Mouse (Mus musculus): ENCODE measurements around the gene Nlrp6.
"Not testable (repeated sequence)": the region's sequence is repeated elsewhere in the genome, so short reads cannot be mapped to it uniquely, and the experiment has no call there.

The Nlrp6 gene

DNA sequence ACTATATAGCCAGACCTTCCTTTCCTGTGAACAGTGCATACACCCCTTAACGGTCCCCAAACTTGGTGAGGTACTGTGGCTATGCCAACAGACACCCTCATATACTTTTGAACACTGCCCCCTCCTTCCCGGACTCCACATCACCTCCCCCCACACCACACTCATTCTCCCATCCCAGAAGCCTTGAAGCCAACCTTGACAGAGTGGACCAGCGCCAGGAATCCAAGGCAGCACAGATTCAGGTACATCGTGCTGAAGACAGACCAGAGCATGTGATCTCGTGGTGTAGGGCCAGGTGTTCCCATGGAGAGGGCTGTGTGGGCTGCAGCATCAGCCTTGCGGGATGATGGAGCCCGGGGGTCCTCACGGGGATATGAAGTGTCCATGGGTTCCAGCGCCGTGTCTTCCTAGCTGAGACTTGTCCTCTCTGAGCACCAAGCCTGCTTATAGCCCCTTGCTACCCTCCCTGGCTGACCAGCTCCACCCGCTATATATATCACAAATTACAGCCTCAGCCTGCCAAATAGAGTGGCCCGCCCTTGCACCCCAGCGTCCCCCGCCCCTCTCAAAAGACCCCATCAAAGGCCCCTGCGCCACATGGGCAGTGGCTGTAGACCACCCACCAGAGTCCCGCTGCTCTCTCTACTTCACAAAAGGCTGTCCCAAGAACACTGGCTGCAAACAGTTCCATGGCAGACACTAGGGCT is 29.3 kb downstream of the Nlrp6 start, which contains the start of gene Ifitm5:
Gene Ifitm5, minus strand, starts transcription at position 468 of the 707 bp plus-strand sequence.
- no peak for DNase-seq (ENCODE audit: low spot score)

DNA sequence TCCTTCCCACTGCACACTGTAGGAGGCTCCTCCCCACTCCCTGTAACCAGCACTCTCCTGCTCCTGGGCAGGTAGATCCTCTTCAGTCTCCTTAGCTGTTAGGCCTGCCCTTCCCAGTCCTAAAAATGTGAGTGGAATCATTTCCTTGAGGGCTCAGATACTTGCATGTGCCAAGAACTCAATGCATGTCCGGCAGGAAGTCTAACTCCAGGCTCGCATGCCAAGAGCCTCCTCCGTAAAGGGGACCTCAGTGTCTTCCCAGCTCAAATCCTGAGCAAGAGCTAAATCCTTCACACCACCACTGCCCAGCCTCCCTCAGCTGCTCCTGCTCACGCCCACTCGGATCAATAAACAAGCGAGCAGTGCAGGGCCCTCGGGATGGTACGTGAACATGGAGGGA is 30.3 kb downstream of the Nlrp6 start:
- DNase-seq (ENCODE audit: low spot score), result no peak

DNA sequence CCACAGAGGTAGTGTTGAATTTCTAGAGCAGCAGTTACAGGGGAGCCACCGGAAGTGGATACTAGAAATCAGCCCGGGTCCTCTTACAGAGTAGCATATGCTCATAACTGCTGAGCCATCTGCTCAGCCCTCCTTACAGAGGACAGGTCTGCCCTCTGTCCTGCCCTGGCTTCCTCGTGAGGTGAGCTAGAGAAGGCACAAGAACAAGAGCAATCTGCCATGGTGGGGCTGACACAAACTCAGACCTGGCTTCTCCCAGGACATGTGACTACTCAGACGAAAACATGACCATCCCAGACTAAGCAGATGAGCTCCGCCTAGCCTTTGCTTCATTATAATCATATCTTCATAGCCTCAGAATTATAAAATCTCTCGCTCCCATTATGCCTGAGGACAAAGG is 31.1 kb downstream of the Nlrp6 start:
- DNase-seq (ENCODE audit: low spot score), result no peak

DNA sequence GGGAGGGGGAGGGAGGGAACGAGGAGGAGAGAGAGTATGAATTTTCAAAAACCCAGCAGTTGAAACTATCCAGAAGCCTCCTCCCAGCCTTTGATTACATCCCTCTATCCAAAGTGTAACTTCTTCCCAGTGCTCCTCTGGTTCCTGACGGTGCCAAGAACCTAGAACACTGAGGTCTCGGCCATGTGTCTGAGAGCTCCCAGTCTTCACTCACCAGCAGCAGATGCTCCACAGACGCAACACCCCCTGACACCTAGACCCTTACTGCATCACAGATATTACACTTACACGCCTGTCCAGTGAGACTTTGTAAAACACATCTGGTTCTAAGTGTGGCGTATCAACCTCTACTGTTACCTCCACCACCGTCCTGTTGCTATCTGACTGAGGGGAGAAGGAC is 31.7 kb downstream of the Nlrp6 start:
- no peak for DNase-seq (ENCODE audit: low spot score)

DNA sequence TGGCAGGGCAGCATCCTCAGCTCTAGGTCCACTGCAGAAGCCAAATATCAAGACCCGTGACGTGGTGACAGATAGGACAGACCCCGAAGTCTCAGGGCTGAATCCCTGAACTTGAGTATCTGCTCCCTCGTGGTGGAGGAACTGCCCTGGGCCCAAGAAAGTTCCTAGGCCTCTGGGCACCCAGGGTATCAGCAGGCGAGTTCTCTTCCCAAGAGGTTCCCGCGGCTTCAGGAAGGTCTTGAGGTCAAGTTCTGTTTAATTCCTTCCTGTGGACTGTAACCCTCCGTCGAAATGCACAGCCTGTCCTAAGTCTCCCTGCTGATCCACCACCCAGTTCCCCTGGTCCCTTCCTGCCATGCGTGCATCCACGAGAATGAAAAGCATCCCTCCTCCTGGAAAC is 32.4 kb downstream of the Nlrp6 start:
- no peak for DNase-seq (ENCODE audit: low spot score)

DNA sequence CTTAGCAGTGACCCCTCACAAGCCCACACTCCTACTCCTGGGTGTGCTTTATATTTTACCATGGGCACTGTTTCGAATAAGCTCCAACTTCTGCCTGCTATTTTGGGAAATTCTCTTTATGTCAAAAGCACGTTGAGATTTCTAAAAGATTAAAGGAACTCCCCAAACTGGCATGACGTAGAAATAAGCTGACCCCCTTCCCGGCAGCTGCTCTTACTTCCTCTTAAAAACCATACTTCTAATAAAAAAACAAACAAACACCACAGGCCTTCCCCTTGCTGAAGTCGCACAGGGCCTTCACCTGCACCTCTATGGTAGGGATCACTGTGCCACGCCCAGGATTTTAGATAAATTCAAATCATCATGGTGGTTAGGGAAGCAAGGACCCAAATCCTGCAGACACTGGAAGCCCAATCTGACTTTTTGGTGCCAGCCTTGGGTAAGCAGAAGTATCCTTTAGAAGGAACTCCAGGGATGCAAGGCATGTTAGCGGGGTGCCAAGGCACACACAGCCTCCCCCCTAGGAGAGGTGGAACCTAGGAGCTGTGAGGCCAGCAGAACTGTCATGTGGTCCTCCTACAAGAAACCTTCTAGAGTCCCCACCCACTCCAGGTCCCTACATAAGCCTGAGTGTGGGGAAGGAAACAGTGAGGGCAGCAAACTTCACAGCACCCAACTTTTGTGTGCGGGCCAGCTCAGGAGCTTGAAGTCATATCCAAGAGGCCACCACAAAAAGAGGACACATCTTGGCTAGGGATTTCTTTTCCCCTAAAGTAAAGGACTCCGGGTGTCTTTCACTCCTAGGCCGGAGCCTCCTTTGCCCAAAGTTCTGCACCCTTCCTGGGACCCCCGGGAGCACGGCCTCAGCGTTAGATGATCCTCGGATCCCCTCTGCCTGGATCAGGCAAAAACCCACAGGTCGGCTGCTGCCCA is 33.4 kb downstream of the Nlrp6 start:
- no peak for DNase-seq (ENCODE audit: low spot score)

DNA sequence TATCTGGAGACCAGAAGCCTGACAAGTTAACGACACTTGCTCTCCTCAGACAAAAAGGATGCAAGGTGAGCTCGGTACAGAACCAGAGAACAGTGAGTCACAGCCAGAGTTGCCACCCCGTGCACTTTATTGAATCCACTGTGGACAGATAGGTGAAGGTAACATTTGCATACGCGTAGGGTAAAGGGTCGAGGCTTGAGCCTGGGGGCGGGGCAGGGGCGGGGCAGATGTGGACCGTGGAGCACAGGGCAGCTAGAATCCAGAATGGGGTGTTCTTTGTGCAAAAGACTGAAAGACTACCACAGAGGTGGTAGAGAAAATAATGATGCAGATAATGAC is 34.0 kb downstream of the Nlrp6 start:
- no peak for DNase-seq (ENCODE audit: low spot score)

DNA sequence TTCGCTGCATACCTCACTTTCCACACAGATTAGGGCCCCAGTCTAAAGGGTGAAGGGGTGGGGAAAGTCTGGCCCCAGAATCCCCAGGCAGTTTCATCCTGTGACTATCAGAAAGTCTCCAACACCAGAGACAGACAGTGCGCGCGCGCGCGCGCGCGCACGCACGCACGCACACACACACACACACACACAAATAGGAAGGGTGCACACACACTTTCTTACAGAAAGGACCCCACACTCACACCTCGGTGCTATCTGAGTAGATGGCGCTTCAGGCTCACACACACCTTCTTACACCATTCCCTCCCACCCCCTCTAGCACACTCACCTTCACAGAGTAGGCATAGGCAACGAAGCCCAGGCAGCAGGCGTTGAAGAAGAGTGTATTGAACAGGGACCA is 34.6 kb downstream of the Nlrp6 start:
- no peak for DNase-seq (ENCODE audit: low spot score)

DNA sequence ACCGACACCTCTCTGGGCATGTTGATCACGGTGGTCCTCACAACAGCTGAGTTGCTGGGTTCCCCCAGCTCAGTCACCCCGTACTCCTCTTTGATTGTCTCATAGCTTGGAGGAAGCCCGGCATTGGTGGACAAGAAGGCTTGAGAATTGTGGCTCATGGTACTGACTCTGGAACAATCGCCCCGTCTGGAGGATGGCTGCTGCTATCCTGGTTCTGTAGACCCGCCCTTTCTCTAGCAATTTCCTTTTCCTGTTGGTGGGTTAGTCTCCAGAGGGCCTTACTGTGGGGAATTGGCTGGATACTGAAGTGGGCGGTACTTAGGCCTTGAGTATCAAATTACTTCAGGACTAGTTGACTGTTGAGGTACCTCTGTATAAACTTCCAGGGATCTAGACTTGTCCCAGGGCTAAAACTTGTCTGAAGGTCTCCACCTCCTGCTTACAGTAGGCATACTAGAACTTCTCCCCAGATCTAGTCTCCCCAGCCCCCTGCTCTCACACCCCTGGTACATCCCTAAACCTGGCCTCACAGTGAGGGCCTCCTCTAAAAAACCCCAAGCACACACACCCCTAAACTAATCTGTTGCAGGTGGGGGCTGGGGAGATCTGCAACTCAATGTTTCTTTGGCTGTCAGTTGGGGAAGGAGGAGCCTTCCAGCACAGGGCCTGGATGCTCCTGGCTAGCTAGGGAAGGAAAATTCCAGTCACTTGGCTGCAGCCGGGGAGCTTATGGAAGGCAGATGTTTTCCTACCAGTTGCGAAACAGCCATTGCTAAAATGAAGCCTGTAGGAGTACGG is 35.3 kb downstream of the Nlrp6 start, which contains the start of the genes Gm45717 and Ifitm2:
Gene Gm45717, minus strand, starts transcription at position 180 of the 798 bp plus-strand sequence.
Gene Ifitm2, minus strand, starts transcription at position 230 of the 798 bp plus-strand sequence.
- no peak for DNase-seq (ENCODE audit: low spot score)

DNA sequence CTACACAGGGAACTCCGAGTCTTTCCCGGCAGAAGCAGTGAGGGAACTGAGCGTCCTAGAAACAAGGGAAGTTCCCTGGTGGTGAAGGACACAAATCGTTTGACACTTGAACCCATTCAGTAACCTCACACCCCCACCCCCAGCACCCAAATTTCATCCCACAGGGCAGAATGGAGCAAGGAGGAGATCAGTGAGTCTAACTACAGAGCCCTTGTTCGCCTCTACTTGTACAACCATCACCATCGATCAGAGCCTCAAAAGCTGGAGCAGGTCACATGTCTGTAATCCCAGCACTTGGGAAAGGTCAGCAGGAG is 35.8 kb downstream of the Nlrp6 start:
- DNase-seq (ENCODE audit: low spot score), result no peak

DNA sequence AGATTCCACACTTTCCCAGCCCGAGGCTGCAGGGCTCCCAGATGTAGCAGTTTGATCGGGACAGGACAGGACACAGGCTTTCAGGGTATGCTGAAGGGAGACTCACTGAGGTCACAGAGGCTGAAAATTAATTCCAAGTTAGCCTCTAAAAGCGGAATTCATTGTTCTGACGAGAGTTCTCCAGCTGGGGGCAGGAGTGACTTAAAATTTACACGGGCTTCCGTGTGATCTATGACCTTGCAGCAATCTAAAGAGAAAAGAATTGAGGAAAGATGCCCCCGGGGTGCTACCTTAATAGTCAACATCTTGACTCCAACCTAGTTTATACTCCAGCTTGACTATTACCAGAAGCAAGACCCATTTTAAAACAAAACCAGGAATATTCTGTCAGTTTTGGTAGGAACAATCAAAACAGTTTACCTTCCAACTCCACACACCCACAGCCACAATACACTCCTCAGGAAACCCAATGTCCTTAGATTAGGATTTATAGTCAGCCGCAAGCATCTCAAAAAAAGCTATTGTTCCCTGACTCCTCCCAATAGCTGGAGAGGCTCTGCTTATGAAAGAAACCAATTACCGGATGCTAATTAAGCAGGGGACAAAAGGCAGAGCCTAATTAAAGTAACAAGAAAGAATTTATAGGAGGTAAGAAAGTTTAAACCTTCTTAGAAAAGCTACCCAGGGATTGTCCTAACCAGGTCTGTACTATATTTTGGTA is 38.6 kb downstream of the Nlrp6 start:
- no peak for DNase-seq (ENCODE audit: low spot score)

DNA sequence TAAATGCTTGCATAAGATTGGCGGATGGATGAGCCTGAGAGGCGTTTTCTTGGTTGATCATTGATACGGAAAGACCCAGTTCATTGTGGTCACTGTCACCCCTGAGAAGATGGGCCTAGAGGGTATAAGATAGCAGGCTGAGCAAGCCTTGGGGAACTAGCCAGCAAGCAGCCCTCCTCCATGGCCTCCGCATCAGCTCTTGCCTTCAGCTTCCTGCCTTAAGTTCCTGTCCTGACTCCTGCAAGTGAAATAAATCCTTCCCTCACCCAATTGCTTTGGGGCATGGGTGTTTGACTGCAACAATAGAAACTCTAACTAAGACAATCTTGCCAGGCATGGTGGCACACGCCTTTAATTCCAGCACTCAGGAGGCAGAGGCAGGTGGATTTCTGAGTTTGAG is 39.3 kb downstream of the Nlrp6 start:
- no peak for DNase-seq (ENCODE audit: low spot score)

DNA sequence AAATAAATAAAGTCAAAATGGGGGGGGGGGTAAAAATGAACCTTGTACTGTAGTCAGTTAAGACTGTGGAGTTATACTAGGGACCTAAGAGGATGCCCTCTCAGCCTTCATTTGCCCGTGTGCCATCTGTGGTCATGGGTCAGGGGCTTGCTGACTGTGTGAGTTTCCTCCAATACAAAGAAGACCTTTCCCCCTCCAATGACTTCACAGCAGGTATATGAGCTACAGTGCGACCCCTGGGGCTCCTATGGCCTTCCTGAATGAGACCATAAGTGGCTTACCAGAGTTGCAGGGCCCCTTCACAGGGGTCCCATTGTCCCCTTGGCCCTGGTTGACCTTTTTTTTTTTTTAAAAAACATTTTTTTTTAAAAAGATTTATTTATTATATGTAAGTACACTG is 40.7 kb downstream of the Nlrp6 start:
- no peak for DNase-seq (ENCODE audit: low spot score)

DNA sequence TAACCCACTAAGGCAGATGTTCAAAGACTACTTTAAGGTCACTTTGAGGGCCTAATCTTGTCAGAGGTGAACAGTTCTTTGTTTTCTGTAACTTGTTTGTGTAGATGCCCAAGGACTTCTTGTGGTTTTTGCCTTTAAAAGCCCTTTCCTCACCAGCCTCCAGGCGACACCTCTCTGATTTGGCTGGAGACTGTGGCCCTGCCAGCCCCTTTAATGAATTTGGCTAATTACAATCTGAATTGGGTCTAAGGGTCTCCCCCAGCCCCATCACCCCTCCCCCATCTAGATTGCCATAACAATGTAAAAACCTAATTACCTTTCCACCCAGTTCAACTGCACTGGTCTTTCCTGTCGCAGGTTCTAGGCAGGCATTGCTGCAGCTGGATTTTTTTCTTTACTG is 42.0 kb downstream of the Nlrp6 start:
- DNase-seq (ENCODE audit: low spot score), result no peak

DNA sequence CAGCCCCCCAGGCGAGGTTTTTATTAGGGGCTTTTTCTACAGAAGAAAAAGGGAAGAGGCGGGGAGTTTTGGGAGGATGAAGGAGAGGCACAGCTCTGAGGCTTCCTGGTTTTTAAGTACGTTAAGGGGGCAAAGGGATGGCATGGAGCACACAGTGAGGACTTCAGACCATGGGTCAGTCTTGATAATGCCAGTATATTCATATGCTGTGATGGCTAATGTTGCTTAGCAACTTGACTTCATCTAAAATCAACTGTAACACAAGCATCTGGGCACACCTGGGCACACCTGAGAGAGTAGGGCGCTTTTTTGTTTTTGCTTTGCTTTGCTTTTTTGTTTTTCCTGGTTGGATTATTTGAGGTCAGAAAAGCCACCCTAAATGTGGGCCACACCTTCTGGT is 46.2 kb downstream of the Nlrp6 start, which contains the start of gene Ifitm1:
Gene Ifitm1, plus strand, starts transcription at position 301 of the 400 bp plus-strand sequence.
- DNase-seq (ENCODE audit: low spot score), result no peak

DNA sequence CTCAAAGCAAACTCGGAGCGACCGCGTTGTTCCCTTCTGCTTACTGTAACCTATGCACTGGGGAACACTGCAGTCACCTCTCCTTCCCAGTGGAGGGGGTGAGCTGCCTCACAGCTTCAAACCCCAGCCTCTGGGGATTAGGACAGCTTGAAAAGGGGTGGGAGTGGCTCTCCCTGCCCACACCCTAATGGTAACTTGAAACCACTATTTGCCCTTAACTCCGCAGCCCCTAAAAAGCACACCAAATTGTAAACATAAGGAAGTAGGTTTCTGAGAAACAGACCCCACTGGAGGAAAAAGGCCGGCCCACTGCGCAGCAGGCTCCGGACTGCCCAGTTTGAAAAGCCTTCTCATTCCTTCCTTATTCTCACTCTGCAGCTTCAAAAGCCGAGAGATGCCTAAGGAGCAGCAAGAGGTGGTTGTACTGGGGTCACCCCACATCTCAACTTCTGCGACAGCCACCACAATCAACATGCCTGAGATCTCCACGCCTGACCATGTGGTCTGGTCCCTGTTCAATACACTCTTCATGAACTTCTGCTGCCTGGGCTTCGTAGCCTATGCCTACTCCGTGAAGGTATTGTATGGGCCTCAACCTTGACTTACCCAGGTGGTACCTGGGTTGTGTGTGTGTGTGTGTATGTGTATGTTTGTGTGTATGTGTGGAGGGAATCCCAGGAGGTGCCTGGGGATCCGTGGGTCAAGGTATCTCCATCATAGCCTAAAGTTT is 47.3 kb downstream of the Nlrp6 start:
- no peak for DNase-seq (ENCODE audit: low spot score)

DNA sequence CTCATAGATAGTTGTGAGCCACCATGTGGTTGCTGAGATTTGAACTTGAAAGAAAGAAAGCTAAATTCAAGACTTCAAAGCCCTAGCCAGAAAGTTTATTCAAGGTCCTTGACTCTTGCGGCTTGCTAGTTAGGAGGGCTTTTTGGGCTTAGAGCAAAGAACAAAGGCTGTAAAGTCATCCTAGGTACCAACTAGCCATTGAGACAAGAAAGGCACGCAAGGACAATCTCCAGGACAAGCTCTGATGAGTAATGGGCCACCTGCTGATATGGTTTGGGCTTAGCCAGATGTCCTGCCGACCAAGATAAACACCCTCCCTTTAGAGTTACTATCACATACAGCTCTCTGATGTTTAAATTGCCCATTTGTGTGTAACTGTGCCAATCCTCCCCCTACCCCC is 48.0 kb downstream of the Nlrp6 start:
- DNase-seq (ENCODE audit: low spot score), result not testable (repeated sequence)

DNA sequence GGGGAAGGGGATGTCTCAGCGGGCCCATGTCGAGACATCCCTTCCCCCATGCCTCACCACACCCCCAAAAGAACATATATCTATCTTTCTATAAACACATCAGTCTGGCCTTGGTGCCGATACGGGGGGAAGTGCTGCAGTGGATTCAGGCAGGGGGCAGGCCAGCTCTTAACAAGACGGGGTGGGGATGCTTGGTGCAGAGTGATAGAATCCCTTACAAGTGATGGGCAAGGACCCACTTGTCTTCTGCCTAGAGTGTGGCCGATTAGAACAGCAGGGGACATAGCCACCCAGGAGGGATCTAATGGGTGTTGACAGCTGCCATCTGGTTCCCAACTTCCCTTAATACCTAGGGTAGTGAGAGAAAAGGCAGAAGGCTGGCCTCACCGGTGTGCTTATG is 50.2 kb downstream of the Nlrp6 start:
- DNase-seq (ENCODE audit: low spot score), result no peak

DNA sequence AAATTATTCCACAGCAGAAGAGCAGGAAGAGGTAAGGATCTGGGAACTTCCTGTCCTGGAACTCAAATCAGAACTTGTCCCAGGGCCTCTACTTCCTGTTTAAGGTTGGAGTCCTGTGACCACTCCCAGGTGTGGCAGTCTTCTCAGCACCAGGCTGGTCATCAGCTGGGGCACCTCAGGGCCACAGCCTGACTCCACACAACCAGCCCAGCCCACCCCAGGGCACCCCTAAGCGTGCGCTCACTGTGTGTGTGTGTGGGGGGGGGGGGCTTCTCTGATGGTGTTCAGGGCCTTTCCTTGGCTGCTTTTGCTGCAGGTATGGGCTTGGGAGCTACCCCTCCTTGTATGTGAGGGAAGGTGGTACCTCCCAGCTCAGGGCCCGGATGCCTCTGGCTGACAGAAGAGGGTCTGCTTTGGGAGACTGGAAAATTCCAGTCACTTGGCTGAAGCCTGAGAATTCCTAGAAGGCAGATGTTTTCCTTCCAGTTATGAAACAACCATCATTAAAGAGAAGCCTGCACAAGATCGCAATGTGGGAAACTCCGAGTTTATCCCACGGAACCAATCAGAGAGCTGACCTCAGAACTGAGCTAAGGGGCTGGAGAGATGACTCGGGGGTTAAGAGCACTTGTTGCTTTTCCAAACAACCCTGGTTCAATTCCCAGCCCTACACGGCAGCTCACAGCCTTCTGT is 50.9 kb downstream of the Nlrp6 start:
- DNase-seq (ENCODE audit: low spot score), result no peak

DNA sequence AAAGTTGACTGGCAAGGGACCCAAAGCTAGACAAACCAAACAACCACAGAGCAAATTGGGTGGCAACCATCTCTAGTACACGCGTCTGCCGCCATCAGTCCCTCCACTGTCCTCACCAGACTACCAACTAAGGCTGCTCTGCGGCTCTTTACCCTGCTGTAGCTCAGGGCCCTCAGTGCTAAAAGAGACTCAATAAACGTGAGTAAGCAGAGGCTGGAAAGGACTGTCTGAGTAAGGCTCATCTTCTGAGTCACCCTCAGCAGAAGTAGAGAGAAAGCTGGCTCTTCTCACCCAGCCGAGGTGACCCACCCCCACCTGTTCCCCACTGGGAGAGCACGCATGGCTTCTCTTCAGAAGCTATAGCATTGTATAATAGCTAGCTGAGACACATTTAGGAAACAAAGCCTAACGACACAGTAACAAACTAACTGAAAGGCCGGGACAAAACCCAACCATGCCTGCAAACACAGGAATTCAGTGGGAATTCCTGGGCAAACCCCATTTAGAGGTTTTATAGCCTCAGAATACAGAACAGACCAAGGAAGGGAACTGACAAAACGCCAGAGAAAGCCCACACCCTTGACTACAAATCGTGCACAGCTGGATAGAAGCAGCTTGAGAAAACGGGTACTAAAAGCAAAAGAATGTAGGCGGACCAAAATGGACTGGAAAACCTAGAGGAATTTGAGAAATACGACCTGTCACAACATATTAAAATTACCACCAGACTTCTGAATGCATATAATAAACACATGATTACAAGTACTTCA is 52.9 kb downstream of the Nlrp6 start:
- no peak for DNase-seq (ENCODE audit: low spot score)

Data from ovary, postnatal 10 days (tissue).